Mouse (Mus musculus) brain, adult 10 weeks (tissue): ENCODE measurements around the gene Pde4d. TPM values are rescaled to one million over a fixed set of nuclear protein-coding genes. Genes with fewer than 3 reads are reported as not detected.

Source experiments
- polyA plus RNA-seq: library from polyadenylated mRNA; stranded (reverse); fragments of 350-450 nt; fragmentation: Illumina TruSeq; extraction: RNeasy Lipid Tissue Mini Kit (QIAGEN cat#74804); gene quantifications from one replicate; pipeline ENCODE4 v1.2.3, GENCODE M21; 2015; ENCODE audit warnings: low read depth, low replicate concordance

Pde4d gene
- 31.2 TPM for polyA plus RNA-seq

GRCm38 (mm10) chr13:108449116-108450097, at the start of gene Pde4d:
TSS of gene Pde4d (plus strand) at chr13:108449948.

Other genes starting within 250 kb of the Pde4d start
- 15.6 TPM for gene Elovl7, start 235.5 kb upstream of the Pde4d start, polyA plus RNA-seq
- 0.34 TPM for gene Depdc1b, start 133.6 kb upstream of the Pde4d start, polyA plus RNA-seq